Mouse (Mus musculus) hindbrain, embryonic 14.5 days (tissue): ENCODE measurements at regions not wholly inside any gene's neighbourhood (a gene's known extent, or its start where the extent isn't known, plus 50 kb on each side); places are given as distances from the start of the nearest gene placed in this dataset.
A peak's percentile ranks its signal among the peaks of the same experiment; 100 is the strongest.

Experiments
- ATAC-seq: fragments of 200-750 bp; cut with Nextera tagmentation; 2 replicates; pipeline ENCODE4 v1.8.0; 2017; ENCODE audit warnings: moderate number of reproducible peaks, mild to moderate bottlenecking, moderate TSS enrichment, moderate library complexity; ENCODE audit not compliant: low FRiP score
- DNase-seq: peaks from one replicate; pipeline ENCODE4 v3.0.0-alpha.2; 2015; ENCODE audit warnings: low spot score
- H3K27ac ChIP-seq: fragments of 300-500 bp; sonication (generic); 2 replicates; pipeline ENCODE4 v1.5.1; 2014; ENCODE audit warnings: mild to moderate bottlenecking, moderate library complexity
- H3K27me3 ChIP-seq: fragments of 300-500 bp; sonication (generic); 2 replicates; pipeline ENCODE4 v1.6.1; 2014; ENCODE audit warnings: mild to moderate bottlenecking, low read length, mixed read lengths; ENCODE audit not compliant: control insufficient read depth, insufficient read depth
- H3K36me3 ChIP-seq: fragments of 300-500 bp; sonication (generic); replicated peaks from 2 replicates; pipeline ENCODE4 v1.6.1; 2014; ENCODE audit not compliant: control insufficient read depth, insufficient read depth
- H3K4me1 ChIP-seq: fragments of 300-500 bp; sonication (generic); replicated peaks from 2 replicates; pipeline ENCODE4 v1.6.1; 2014; ENCODE audit warnings: antibody characterized with exemption, low read length, mixed read lengths; ENCODE audit not compliant: control insufficient read depth, insufficient read depth
- H3K4me2 ChIP-seq: fragments of 300-500 bp; sonication (generic); replicated peaks from 2 replicates; pipeline ENCODE4 v1.6.1; 2014; ENCODE audit warnings: mild to moderate bottlenecking, moderate library complexity
- H3K4me3 ChIP-seq: fragments of 300-500 bp; sonication (generic); replicated peaks from 2 replicates; pipeline ENCODE4 v1.5.1; 2014; ENCODE audit warnings: mild to moderate bottlenecking, low read length
- H3K9ac ChIP-seq: fragments of 300-500 bp; sonication (generic); 2 replicates; pipeline ENCODE4 v1.6.1; 2014
- H3K9me3 ChIP-seq: fragments of 300-500 bp; sonication (generic); 2 replicates; pipeline ENCODE4 v1.6.1; 2016; ENCODE audit warnings: low read length; ENCODE audit not compliant: control insufficient read depth
- WGBS: fragments of 180-500 bp; shearing (Covaris S2); extraction: QIAGEN DNeasy Blood & Tissue Kit; methylation state at CpG from one replicate; pipeline ENCODE4 v1.1.7; 2014; 5-methylcytosine and 5-hydroxymethylcytosine counted together

- Histone ChIP-seq H3K4me3 (no peak overlapping the region), H3K27ac (no peak overlapping the region), H3K36me3 (no peaks in the 10 kb centered on the region), H3K4me2 (no peak overlapping the region), H3K9ac (no peak overlapping the region), H3K4me1 (no peaks in the 10 kb centered on the region), H3K9me3 (no peaks in the 10 kb centered on the region), H3K27me3 (no peaks in the 10 kb centered on the region)
- ATAC-seq (no peak), DNase-seq (no peak)
- 92% methylated on average over 2 of the region's 2 CpGs for WGBS
Measured at GRCm38 (mm10) chr5:51841763-51842162, 274.2 kb upstream of the Ppargc1a start.

- DNase-seq (no peak), ATAC-seq (no peak)
- H3K27me3 ChIP-seq: no peaks in the 10 kb centered on the region
- H3K4me2 ChIP-seq: no peak overlapping the region
- WGBS: 93% methylated on average over 11 of the region's 11 CpGs
- H3K9me3 ChIP-seq: no peaks in the 10 kb centered on the region
- H3K27ac ChIP-seq: no peak overlapping the region
- H3K4me3 ChIP-seq: no peak overlapping the region
- H3K4me1 ChIP-seq: no peaks in the 10 kb centered on the region
- no peak overlapping the region for H3K9ac ChIP-seq
- H3K36me3 ChIP-seq: no peaks in the 10 kb centered on the region
Measured at GRCm38 (mm10) chr5:51840638-51841329, 273.3 kb upstream of the Ppargc1a start.

GRCm38 (mm10) chr5:51839292-51839691 lies 271.8 kb upstream of the Ppargc1a start:
- ATAC-seq: no peak

GRCm38 (mm10) chr5:51830551-51830950 lies 263.0 kb upstream of the Ppargc1a start:
- H3K36me3 ChIP-seq: no peaks in the 10 kb centered on the region
- H3K4me2 ChIP-seq: no peak overlapping the region
- ATAC-seq: no peak
- no peaks in the 10 kb centered on the region for H3K9me3 ChIP-seq
- no peak overlapping the region for H3K4me3 ChIP-seq
- no peaks in the 10 kb centered on the region for H3K4me1 ChIP-seq
- no peak overlapping the region for H3K9ac ChIP-seq
- H3K27ac ChIP-seq: no peak overlapping the region
- H3K27me3 ChIP-seq: no peaks in the 10 kb centered on the region
- 76% methylated on average over 6 of the region's 6 CpGs for WGBS
- no peak for DNase-seq

More at GRCm38 (mm10) chr5:51839292-51839691, 271.8 kb upstream of the Ppargc1a start:
- Histone ChIP-seq H3K4me3 (no peak overlapping the region), H3K9me3 (no peaks in the 10 kb centered on the region), H3K4me1 (no peaks in the 10 kb centered on the region), H3K27ac (no peak overlapping the region), H3K4me2 (no peak overlapping the region), H3K36me3 (no peaks in the 10 kb centered on the region), H3K9ac (no peak overlapping the region), H3K27me3 (no peaks in the 10 kb centered on the region)
- 71% methylated on average over 4 of the region's 4 CpGs for WGBS
- no peak for DNase-seq

GRCm38 (mm10) chr5:51830015-51830414 lies 262.5 kb upstream of the Ppargc1a start:
- Histone ChIP-seq H3K4me2 (no peak overlapping the region), H3K4me1 (no peaks in the 10 kb centered on the region)

GRCm38 (mm10) chr5:51829606-51830005 lies 262.1 kb upstream of the Ppargc1a start:
- no peak overlapping the region for H3K4me3 ChIP-seq
- 74% methylated on average over 3 of the region's 3 CpGs for WGBS
- H3K9ac ChIP-seq: no peak overlapping the region
- H3K27ac ChIP-seq: 0 out of 2 replicates have a peak overlapping the region, but pooled peaks have one; percentile 2
- no peak overlapping the region for H3K4me2 ChIP-seq
- H3K4me1 ChIP-seq: no peaks in the 10 kb centered on the region
- DNase-seq (no peak), ATAC-seq (no peak)
- H3K27me3 ChIP-seq: no peaks in the 10 kb centered on the region
- H3K36me3 ChIP-seq: no peaks in the 10 kb centered on the region
- no peaks in the 10 kb centered on the region for H3K9me3 ChIP-seq

More at GRCm38 (mm10) chr5:51830015-51830414, 262.5 kb upstream of the Ppargc1a start:
- 84% methylated on average over 2 of the region's 2 CpGs for WGBS
- ATAC-seq: no peak
- Histone ChIP-seq H3K9ac (no peak overlapping the region), H3K4me3 (no peak overlapping the region), H3K36me3 (no peaks in the 10 kb centered on the region), H3K27ac (no peak overlapping the region), H3K27me3 (no peaks in the 10 kb centered on the region), H3K9me3 (no peaks in the 10 kb centered on the region)
- no peak for DNase-seq

GRCm38 (mm10) chr5:51829020-51829419 lies 261.5 kb upstream of the Ppargc1a start:
- ATAC-seq (no peak), DNase-seq (no peak)
- WGBS: 73% methylated on average over 5 of the region's 5 CpGs
- Histone ChIP-seq H3K4me3 (no peak overlapping the region), H3K27me3 (no peaks in the 10 kb centered on the region), H3K27ac (0 out of 2 replicates have a peak overlapping the region, but pooled peaks have one; percentile 2), H3K36me3 (no peaks in the 10 kb centered on the region), H3K4me2 (no peak overlapping the region), H3K4me1 (no peaks in the 10 kb centered on the region), H3K9ac (no peak overlapping the region), H3K9me3 (no peaks in the 10 kb centered on the region)

GRCm38 (mm10) chr5:51826269-51826668 lies 258.7 kb upstream of the Ppargc1a start:
- H3K27ac ChIP-seq: no peak overlapping the region
- H3K4me1 ChIP-seq: no peaks in the 10 kb centered on the region
- no peak overlapping the region for H3K9ac ChIP-seq
- no peaks in the 10 kb centered on the region for H3K36me3 ChIP-seq
- no peaks in the 10 kb centered on the region for H3K27me3 ChIP-seq
- DNase-seq (no peak), ATAC-seq (no peak)
- no peaks in the 10 kb centered on the region for H3K9me3 ChIP-seq
- no peak overlapping the region for H3K4me3 ChIP-seq
- WGBS: 83% methylated on average over 1 of the region's 1 CpGs
- H3K4me2 ChIP-seq: no peak overlapping the region

GRCm38 (mm10) chr5:51825584-51826088 lies 258.1 kb upstream of the Ppargc1a start:
- no peaks in the 10 kb centered on the region for H3K27me3 ChIP-seq
- H3K4me3 ChIP-seq: no peak overlapping the region
- no peak overlapping the region for H3K9ac ChIP-seq
- WGBS: 92% methylated on average over 3 of the region's 3 CpGs
- H3K9me3 ChIP-seq: no peaks in the 10 kb centered on the region
- no peaks in the 10 kb centered on the region for H3K36me3 ChIP-seq
- DNase-seq (no peak), ATAC-seq (no peak)
- no peak overlapping the region for H3K27ac ChIP-seq
- H3K4me2 ChIP-seq: no peak overlapping the region
- H3K4me1 ChIP-seq: no peaks in the 10 kb centered on the region
